Mouse (Mus musculus) neural tube, embryonic 15.5 days (tissue): ENCODE results near the gene Erbb3. TPM values are rescaled to one million over a fixed set of nuclear protein-coding genes. Genes with fewer than 3 reads are reported as not detected.

ENCODE experiments used
- ATAC-seq: fragments of 200-750 bp; cut with Nextera tagmentation; 2 replicates; pipeline ENCODE4 v1.8.0; 2017; ENCODE audit warnings: mild to moderate bottlenecking, moderate TSS enrichment, moderate library complexity; ENCODE audit not compliant: low FRiP score
- H3K27ac ChIP-seq: fragments of 300-500 bp; sonication (generic); replicated peaks from 2 replicates; pipeline ENCODE4 v1.5.1; 2015; ENCODE audit warnings: mild to moderate bottlenecking, inconsistent platforms
- H3K27me3 ChIP-seq: fragments of 300-500 bp; sonication (generic); replicated peaks from 2 replicates; pipeline ENCODE4 v1.6.1; 2015; ENCODE audit warnings: inconsistent platforms
- H3K36me3 ChIP-seq: fragments of 300-500 bp; sonication (generic); 2 replicates; pipeline ENCODE4 v1.6.1; 2015; ENCODE audit warnings: inconsistent platforms
- H3K4me1 ChIP-seq: fragments of 300-500 bp; sonication (generic); 2 replicates; pipeline ENCODE4 v1.6.1; 2015; ENCODE audit warnings: inconsistent platforms
- H3K4me2 ChIP-seq: fragments of 300-500 bp; sonication (generic); 2 replicates; pipeline ENCODE4 v1.6.1; 2015; ENCODE audit warnings: inconsistent platforms, mild to moderate bottlenecking, moderate library complexity
- H3K4me3 ChIP-seq: fragments of 300-500 bp; sonication (generic); replicated peaks from 2 replicates; pipeline ENCODE4 v1.5.1; 2015; ENCODE audit warnings: mild to moderate bottlenecking, inconsistent platforms
- H3K9ac ChIP-seq: fragments of 300-500 bp; sonication (generic); replicated peaks from 2 replicates; pipeline ENCODE4 v1.6.1; 2015; ENCODE audit warnings: mild to moderate bottlenecking, inconsistent platforms
- H3K9me3 ChIP-seq: fragments of 300-500 bp; sonication (generic); replicated peaks from 2 replicates; pipeline ENCODE4 v1.6.1; 2016; ENCODE audit warnings: inconsistent platforms
- WGBS: fragments of 180-500 bp; shearing (Covaris S2); methylation state at CpG from one replicate; pipeline ENCODE4 v1.1.7; 2015; ENCODE audit warnings: mixed read lengths; 5-methylcytosine and 5-hydroxymethylcytosine counted together
- polyA plus RNA-seq: library from polyadenylated mRNA; unstranded; fragments of >200 nt; fragmentation: Nextera tagmentation; extraction: Ambion mirVana; gene quantifications from 2 replicates; pipeline ENCODE4 v1.2.1, GENCODE M21; 2015

Gene Erbb3
- polyA plus RNA-seq, 1 experiment from 2014 or later, result 3.1 TPM

DNA sequence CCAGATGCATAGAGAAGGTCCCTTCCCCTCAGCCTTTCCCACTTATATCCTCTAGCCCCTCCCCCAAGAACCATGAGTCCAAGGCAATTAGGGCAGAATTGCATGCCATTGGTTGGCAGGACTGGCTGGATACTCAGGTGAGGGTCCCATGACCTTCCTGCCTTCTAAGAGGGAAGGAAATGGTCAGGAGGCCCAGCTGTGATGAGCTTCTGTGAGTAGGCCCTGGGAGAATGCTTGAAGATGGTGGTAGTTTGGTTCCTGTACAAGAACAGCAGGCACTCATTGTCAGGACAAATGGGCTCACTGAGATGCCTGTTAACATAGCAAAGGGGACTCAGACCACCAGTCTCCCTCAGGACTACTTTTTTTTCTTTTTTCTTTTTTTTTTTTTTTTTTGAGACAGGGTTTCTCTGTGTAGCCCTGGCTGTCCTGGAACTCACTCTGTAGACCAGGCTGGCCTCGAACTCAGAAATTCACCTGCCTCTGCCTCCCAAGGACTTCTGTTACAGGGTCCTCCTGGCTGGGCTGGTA lies 51.0 kb downstream of the Erbb3 start:
- Histone ChIP-seq H3K4me2 (no peak overlapping the region), H3K36me3 (peaks cover 17% of the 10 kb centered on the region), H3K27ac (no peak overlapping the region), H3K4me3 (no peak overlapping the region), H3K4me1 (peaks cover 8% of the 10 kb centered on the region), H3K9ac (no peak overlapping the region), H3K27me3 (no peaks in the 10 kb centered on the region), H3K9me3 (no peaks in the 10 kb centered on the region)
- whole genome bisulfite sequencing, result 87% methylated on average over 1 of the region's 1 CpGs
- ATAC-seq, result no peak

DNA sequence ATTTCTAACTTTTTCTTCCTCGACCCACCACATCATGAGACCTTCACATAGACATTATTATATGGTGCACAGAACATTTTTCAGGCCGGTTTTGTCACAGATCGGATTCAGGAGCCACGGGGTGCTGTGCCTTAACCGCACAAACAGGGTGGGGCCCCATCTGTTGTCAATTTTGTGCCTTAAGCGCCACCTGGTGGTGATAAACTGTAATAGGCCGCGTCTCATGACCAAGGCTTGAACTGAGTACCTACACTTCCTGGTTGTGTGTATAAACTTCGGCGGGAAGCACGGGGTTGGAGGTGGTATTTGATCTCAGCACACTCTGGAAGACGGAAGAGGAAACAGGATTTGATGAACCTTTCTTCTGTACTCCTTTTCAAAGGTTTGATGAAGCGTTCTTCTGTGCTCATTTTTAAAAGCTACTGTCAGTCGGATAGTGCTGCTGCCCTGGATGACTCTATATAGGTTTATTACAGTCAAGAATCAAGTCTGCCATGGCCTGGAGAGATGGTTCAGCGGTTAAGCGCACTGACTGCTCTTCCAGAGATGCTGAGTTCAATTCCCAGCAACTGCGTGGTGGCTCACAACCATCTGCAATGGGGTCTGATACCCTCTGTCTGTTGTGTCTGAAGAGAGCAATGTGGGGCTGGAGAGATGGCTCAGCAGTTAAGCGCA lies 53.0 kb downstream of the Erbb3 start:
- no peak overlapping the region for H3K9ac ChIP-seq
- ATAC-seq, result peak; percentile 90
- no peaks in the 10 kb centered on the region for H3K9me3 ChIP-seq
- 0 out of 2 replicates have a peak overlapping the region, but pooled peaks have one; percentile 34 for H3K27ac ChIP-seq
- 16% methylated on average over 18 of the region's 18 CpGs for WGBS
- peak overlapping the region; percentile 22; the same call in 1 of the 2 replicates for H3K4me3 ChIP-seq
- H3K4me1 ChIP-seq, result peaks cover 4% of the 10 kb centered on the region
- 0 out of 2 replicates have a peak, but pooled peaks cover 3% of the 10 kb centered on the region for H3K36me3 ChIP-seq
- peak overlapping the region; percentile 52 for H3K4me2 ChIP-seq
- no peaks in the 10 kb centered on the region for H3K27me3 ChIP-seq

DNA sequence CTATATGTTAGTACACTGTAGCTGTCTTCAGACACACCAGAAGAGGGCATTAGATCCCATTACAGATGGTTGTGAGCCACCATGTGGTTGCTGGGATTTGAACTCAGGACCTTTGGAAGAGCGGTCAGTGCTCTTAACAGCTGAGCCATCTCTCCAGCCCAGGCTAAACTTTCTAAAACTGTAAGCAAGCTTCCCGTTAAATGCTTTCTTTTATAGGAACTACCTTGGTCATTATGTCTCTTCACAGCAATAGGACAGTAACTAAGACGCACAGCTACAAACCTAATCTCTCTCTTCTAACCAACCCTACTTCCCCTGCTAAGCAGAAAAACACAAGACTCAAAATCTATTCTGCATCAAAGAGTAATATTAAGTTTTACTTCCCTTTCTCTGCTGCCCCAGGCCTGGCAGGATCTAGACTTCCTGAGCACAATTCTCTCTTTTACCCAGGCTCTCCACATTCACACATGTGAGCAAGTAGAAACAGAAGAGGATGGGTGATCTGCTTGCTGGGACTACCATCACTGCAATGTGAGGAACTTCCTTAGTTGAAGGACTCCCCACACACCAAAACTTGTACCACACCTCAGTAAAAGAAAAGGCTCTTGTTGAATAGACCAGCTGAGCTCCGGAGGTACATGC lies 53.7 kb downstream of the Erbb3 start:
- peak; percentile 51; the same call in 1 of the 2 replicates for ATAC-seq
- H3K4me1 ChIP-seq, result peaks cover 4% of the 10 kb centered on the region
- 81% methylated on average over 4 of the region's 4 CpGs for WGBS
- H3K36me3 ChIP-seq, result no peaks in the 10 kb centered on the region
- no peaks in the 10 kb centered on the region for H3K9me3 ChIP-seq
- H3K27ac ChIP-seq, result 0 out of 2 replicates have a peak overlapping the region, but pooled peaks have one; percentile 34
- peak overlapping the region; percentile 52 for H3K4me2 ChIP-seq
- H3K27me3 ChIP-seq, result no peaks in the 10 kb centered on the region
- H3K4me3 ChIP-seq, result peak overlapping the region; percentile 22; the same call in 1 of the 2 replicates
- no peak overlapping the region for H3K9ac ChIP-seq

DNA sequence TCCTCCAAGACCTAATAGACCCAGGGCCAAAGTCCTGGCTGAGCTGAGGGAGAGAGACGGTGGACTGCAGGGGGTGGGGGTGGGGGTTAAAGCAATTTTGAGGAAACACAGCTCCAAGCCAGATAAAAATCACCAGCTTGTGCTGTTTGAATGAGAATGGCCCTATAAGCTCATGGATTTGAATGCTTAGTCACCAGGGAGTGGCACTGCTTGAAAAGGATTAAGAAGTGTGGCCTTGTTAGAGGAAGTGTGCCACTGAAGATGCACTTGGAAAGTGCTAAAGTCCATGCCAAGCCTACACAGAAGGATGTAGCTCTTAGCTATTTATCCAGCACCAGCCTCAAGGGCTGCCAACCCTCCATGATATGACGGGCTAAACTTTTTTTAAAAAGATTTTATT lies 54.2 kb downstream of the Erbb3 start:
- H3K27me3 ChIP-seq, result no peaks in the 10 kb centered on the region
- no peak overlapping the region for H3K4me2 ChIP-seq
- H3K4me3 ChIP-seq, result no peak overlapping the region
- no peak overlapping the region for H3K9ac ChIP-seq
- H3K36me3 ChIP-seq, result no peaks in the 10 kb centered on the region
- ATAC-seq, result no peak
- H3K27ac ChIP-seq, result no peak overlapping the region
- WGBS, result 80% methylated on average over 2 of the region's 2 CpGs
- H3K4me1 ChIP-seq, result peaks cover 4% of the 10 kb centered on the region
- no peaks in the 10 kb centered on the region for H3K9me3 ChIP-seq

DNA sequence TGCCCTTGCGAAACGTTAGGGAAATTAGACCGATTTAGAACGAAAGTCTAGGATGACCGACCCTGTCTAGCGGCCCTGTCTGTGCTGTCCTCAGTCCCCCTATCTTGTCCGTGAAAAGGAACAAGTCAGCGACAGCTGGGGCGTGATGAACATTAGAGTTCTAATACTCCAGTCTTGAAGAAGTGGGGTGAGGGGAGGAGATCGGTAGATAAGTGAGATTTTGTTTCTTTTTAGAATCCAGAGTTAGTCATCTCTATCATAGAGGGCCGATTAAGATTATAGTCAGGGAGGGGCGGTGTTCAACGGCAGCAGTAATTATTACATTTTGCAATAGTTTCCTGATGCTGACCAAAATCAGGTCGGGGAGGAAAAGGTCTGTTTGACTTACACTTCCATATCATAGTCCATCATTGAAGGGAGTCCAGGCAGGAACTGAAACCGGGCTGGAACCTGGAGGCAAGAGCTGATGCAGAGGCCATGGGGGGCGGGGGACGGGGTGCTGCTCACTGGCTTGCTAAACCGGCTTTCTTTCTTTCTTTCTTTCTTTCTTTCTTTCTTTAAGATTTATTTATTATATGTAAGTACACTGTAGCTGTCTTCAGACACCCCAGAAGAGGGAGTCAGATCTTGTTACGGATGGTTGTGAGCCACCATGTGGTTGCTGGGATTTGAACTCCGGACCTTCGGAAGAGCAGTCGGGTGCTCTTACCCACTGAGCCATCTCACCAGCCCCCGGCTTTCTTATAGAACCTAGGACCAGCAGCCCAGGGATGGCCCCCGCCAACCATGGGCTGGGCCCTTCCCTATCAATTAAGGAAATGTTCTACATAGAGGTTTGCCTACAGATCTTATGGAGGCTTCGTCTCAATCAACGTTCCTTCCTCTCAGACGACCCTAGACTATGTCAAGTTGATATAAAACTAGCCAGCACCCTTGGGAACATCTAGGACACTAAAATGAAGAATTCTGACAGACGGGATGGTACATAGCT lies 62.8 kb downstream of the Erbb3 start:
- Histone ChIP-seq H3K27me3 (0 out of 2 replicates have a peak, but pooled peaks cover 5% of the 10 kb centered on the region), H3K36me3 (no peaks in the 10 kb centered on the region; the same call in 1 of the 2 replicates), H3K27ac (0 out of 2 replicates have a peak overlapping the region, but pooled peaks have one; percentile 28), H3K9ac (0 out of 2 replicates have a peak overlapping the region, but pooled peaks have one; percentile 34), H3K4me2 (peak overlapping the region; percentile 100), H3K4me1 (peaks cover 30% of the 10 kb centered on the region), H3K4me3 (peak overlapping the region; percentile 76), H3K9me3 (no peaks in the 10 kb centered on the region)
- WGBS, result 31% methylated on average over 28 of the region's 28 CpGs
- ATAC-seq, result no peak

DNA sequence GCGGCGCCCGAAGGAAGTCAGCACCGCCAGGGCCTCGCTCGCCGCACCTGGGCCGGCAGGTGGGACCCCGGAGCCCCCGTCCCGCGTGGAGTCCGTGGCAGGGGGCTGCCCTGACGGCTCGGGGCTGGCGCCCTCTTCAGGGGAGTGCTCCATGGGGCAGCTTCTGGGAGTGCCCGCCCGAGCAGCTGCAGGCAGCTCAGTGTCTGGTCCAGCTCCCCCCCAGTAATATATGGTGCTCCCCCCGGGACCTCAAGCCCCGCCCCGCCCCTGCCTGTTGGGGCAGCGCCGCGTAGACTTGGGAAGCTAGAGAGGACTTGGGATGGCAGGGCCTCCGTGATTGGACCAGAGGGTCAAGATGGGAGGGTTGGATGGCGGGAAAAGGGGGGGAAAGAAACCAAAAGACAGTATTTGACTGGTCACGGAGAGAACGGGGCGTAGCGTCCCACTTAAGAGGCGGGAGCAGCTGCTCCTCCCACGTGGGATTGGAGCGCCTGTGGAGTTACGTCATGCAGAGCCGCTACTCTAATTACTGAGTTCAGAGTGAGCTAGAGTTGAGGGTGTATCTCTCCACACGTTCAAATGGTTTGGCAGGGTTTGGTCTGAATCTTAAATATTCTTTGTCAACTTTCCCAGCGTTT lies 63.7 kb downstream of the Erbb3 start, which contains the start of gene Esyt1:
Gene Esyt1 (minus strand): TSS at position 201 of the 638 bp plus-strand sequence.
- Histone ChIP-seq H3K36me3 (no peaks in the 10 kb centered on the region; the same call in none of the 2 replicates), H3K4me3 (peak within 1 kb of the TSS; percentile 76), H3K4me1 (peaks cover 30% of the 10 kb centered on the region), H3K9me3 (no peaks in the 10 kb centered on the region), H3K4me2 (peak within 1 kb of the TSS; percentile 100), H3K27me3 (0 out of 2 replicates have a peak, but pooled peaks cover 5% of the 10 kb centered on the region), H3K9ac (peak within 1 kb of the TSS; percentile 74), H3K27ac (peak within 1 kb of the TSS; percentile 79)
- WGBS, result under 1% methylated on average over 37 of the region's 37 CpGs
- ATAC-seq, result peak; percentile 92

DNA sequence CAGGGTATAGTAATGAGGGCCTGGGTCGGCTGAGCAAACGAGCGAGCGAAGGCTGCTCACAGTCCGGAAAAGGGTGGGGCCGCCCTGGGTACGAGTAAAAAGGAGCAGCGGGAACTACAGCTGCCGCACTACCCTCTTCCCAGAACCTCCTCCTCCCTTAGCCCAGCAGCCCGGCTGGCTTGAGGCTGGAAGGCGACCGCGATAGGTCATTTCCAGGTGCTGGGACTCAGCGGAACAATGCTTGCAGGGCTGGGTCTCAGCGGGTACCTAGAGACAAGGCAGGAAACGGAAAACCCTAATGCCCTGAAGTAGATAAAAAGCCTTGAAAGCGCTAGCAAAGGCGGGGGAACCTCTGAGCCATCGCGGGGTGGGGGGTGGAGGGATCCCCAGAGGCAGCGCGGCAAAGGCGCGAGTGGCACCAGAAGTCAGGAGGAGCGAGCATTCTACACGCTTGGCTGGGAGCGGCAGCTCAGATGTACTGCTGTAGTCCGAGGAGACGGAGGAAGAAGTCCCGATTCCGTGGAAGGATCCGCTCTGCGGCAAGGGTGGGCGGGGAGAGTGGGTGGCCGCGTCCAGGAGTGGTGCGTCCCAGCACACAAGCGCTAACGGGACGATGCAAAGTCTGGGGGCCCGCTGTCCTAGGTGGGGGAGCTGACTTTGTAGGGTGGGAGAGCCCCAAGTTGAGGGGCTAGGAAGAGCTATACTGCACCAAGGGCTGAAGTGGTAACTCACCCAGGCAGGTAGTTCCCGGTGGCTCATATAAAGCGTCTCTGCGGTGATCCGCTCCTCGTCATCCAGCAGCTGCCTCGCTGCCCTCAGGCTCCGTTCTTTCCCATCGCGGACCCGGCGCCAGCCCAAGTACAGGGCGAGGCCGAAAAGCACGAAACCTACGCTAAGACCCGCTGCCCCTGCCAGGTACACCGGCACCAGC lies 64.5 kb downstream of the Erbb3 start:
- Histone ChIP-seq H3K27ac (peak overlapping the region; percentile 79), H3K4me1 (peaks cover 30% of the 10 kb centered on the region), H3K9me3 (no peaks in the 10 kb centered on the region), H3K36me3 (peaks cover 6% of the 10 kb centered on the region), H3K9ac (peak overlapping the region; percentile 74), H3K27me3 (0 out of 2 replicates have a peak, but pooled peaks cover 5% of the 10 kb centered on the region), H3K4me2 (peak overlapping the region; percentile 100), H3K4me3 (peak overlapping the region; percentile 76)
- ATAC-seq, result peak; percentile 56
- WGBS, result under 1% methylated on average over 58 of the region's 58 CpGs

DNA sequence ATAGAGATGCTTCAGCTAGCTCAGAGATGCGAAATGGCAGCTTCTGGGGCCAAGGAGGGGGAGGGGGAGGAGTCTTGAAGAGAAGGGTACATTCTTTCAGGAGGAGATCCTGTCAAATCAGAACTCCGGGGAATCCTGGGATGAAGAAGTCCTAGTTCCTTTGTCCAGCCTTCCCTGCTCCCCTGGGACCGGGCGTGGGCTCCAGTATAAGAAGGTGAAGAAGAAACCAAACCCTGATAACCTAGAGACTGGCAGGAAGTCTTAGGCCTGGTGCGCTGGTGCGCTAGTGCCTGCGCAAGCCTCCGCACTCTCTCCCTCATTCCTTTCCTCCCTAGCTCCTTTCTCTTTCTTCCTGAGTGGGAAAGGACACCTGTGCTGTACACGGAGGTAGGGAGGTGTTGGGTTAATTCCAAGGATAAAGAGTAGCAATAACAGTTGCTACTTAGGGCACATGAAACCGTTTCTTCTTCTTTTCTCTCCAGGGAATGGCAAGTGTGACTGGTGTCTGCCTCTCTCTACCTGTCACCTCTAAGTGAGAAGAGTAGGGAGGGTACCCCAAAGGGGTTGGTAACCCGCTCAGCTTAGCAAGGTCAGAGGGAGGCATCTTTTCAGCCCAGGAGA lies 65.2 kb downstream of the Erbb3 start:
- peaks cover 30% of the 10 kb centered on the region for H3K4me1 ChIP-seq
- WGBS, result 12% methylated on average over 11 of the region's 11 CpGs
- peak overlapping the region; percentile 76 for H3K4me3 ChIP-seq
- no peaks in the 10 kb centered on the region for H3K9me3 ChIP-seq
- peak overlapping the region; percentile 79; the same call in 1 of the 2 replicates for H3K27ac ChIP-seq
- ATAC-seq, result no peak
- peak overlapping the region; percentile 100 for H3K4me2 ChIP-seq
- H3K36me3 ChIP-seq, result peaks cover 6% of the 10 kb centered on the region
- peak overlapping the region; percentile 74 for H3K9ac ChIP-seq
- H3K27me3 ChIP-seq, result 0 out of 2 replicates have a peak, but pooled peaks cover 5% of the 10 kb centered on the region

DNA sequence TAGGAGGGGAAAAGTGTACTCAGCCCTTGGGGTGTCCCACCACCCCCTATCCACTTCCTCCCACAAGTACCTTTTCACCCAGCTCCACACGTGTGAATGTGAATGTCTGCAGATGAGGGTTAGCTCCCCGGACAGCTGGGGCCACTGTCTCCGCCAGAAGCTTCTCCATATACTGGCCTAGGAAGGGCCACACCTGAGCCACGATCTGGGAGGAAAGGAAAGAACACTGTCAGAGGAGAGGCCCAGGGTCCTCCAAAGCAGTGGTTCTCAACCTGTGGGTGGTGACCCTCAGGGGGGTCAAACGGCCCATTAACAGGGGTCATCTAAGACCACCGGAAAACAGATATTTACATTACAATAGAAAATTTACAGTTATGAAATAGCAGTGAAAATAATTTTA lies 67.1 kb downstream of the Erbb3 start:
- Histone ChIP-seq H3K4me3 (no peak overlapping the region), H3K4me1 (peaks cover 30% of the 10 kb centered on the region), H3K4me2 (no peak overlapping the region), H3K27me3 (peaks cover 7% of the 10 kb centered on the region; the same call in 1 of the 2 replicates), H3K9me3 (no peaks in the 10 kb centered on the region), H3K27ac (no peak overlapping the region), H3K9ac (no peak overlapping the region), H3K36me3 (peaks cover 11% of the 10 kb centered on the region)
- 80% methylated on average over 6 of the region's 6 CpGs for WGBS
- ATAC-seq, result no peak
